Mouse (Mus musculus) megakaryocyte-erythroid progenitor cell, adult 5-6 weeks (primary cell): Measurements from ENCODE around the gene Cnot11. TPM values are rescaled to one million over a fixed set of nuclear protein-coding genes. Genes with fewer than 3 reads are reported as not detected.
A peak's percentile ranks its signal among the peaks of the same experiment; 100 is the strongest.
"Not testable (repeated sequence)": the region's sequence is repeated elsewhere in the genome, so short reads cannot be mapped to it uniquely, and the experiment has no call there.

Experiments
- ATAC-seq: replicated peaks from 2 replicates; pipeline ENCODE4 v1.8.0; 2016; ENCODE audit warnings: mild to moderate bottlenecking, inconsistent platforms; ENCODE audit not compliant: severe bottlenecking, poor library complexity, low FRiP score, low TSS enrichment
- total RNA-seq, 2 experiments: library from RNA; stranded (forward) in 1 of 2; stranded (reverse) in 1 of 2; fragments of 200-1000, 215-1000 nt in 1 of 2; fragments of >200 nt in 1 of 2; fragmentation: Nextera tagmentation in 1 of 2; gene quantifications; 2 replicates each; pipeline ENCODE4 v1.2.3; 2014 to 2017

Cnot11 gene
- total RNA-seq, 2 experiments from 2014 or later, result 25.9 to 28.9 TPM

DNA sequence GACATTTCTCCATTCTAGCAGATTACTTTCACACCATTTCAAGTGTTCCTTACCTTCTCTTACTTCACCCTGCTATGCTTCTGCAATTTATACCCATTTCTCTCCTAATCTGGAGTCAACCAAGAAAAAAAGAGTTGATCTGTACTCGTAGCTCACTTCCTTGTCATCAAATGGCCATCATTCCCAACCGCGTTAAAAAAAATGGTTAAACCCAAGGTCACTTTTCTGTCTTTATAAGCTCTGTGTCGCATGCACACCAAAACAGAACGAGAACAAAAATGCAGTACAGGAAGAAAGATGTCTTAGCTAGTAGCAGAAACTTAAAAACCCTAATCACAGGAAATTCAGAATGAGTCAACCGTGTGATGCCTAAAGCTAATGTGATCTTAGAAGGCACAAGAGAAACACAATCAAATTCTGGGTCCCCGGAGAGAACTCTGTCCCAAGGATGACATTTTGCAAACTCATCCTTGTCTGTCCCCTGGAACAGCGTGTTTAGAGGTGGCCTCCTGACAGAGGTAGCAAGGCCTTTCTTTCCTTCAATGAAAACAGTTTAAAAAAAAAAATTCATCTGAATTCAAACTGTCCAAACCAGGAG lies 41.1 kb downstream of the Cnot11 start:
- no peak for ATAC-seq

DNA sequence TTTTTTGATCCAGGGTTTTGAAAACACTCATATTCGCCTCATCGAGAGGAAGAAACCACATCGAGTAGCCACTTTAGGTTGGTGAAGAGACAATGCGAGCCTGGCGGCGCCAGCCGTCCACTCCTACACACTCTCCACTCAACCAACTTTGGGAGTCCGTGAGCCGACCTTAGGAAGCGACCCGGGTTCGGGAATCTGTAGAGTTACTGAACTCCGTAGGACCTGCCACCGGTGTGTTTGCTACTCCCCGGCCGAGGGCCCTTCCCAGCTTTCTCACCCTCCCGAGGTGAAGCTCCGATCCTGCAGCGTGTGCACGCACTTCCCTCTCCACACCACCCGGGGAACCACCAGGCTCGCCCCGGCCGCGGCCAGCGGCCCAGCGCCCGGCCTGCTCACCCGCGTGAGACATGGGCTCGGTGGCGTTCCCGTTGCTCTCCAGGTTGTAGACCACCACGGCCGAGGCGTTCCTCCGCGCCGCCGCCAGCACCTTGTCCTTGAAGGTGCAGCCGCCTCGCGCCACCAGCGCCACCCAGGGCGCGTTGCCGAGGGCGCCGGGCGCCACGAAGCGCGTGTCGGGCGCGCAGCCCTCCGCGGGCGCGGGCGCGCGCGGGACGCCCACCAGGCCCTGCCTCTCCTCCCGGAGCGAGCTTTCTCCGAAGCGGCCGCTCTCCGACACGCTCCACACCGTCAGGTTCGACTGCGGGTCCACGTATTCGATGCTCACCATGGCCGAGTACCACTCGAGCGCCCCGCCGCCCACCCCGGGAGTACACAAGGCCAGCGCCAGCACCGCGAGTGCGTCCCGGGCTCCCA lies 41.8 kb downstream of the Cnot11 start:
- ATAC-seq, result peak; percentile 38

DNA sequence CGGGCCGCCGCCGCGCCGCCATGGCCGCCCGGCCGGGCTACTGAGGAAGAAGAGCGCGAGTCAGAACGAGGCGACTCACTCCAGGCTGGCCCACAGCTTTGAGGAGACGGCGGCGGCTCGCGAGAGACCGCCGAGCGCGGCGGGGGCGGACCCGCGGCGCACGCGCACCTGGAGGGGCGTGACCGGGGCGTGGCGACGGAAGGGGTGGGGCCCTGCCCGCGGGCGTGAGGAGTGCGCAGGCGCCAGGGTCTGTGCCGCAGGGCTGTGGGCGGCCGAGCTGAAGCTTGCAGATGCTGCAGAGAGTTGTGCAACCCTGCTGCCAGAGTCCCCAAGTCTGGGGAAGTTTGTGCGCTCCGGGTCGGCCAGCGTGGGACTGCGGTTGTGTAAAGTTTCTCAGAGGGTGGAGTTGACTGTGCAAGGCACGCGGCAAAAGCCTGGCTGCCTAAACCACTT lies 42.5 kb downstream of the Cnot11 start, which contains the start of gene Rnf149:
Rnf149 (minus strand) TSS at position 153 of the 453 bp plus-strand sequence.
- ATAC-seq, result peak; percentile 90

DNA sequence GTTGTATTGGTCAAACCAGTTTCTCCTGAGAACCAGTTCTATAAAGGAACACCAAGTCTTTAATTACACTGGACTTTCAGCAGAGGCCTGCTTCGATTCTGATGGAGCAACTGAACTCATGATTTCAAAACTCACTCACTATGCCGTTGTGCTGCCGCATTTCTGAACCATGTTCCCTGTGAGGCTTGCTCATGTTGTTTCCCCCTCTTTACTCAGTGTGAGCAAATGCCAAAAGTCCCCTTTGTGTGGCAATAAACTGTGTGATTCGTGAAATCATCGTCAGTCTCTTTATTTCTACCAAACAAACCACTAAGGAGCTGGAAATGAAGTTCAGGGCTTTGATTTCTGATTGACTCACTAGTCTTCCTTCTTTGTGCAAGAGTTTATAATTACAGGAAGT lies 43.7 kb downstream of the Cnot11 start:
- ATAC-seq, result no peak

DNA sequence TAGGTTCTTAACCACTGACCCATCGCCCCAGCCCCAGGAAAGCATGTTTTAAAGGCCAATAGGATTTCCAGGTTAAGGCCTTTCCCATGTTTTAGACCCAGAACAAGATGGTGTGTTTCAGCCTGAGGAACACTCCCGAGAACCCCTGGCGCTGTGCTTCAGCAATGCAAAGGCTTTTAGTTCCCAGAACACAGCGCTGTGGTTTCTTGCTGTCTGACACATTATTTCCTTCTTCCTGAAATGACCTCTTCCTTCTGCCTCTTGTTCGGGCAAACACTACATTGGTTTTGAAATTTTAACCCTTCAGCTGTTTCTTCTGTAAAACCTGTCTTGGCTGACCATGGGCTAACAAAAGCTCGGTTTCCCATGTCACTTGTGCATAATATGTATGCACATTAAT lies 44.3 kb downstream of the Cnot11 start:
- no peak for ATAC-seq

DNA sequence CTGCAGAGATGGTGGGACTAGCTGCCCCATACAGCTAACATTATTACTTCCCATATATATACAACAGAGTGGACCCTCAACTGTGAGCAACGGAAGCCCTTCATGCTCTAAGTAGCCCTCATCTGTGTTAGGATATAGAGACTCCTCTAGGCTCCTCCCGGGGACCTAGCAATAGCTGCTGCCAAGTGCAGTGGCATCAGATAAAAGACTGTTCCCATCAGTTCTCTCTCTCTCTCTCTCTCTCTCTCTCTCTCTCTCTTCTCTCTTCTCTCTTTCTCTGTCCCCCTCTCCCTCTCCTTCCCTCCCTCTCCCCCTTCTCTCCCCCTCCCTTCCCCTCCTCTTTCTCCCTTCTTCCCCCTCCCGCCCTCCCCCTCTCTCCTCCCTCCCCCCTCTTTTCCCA lies 46.4 kb downstream of the Cnot11 start:
- no peak for ATAC-seq

DNA sequence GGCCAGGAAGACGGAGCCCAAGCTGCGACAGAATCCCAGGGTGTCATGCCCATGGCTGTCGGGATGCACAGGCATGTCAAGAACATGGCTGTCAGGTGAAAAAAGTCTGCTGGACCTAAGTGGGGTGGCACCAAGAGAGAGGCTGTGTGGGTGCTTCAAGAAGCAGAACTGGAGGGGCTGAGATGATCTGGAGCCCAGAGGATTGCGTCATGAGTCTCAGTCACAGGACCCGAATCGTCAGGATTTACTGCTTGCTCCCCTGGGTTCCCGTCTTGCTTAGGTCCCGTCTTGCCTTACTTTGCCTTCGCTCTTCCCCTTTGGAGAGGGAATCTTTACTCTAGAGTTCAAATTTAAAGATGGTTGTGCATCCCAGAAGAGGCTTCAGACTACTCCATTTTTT lies 48.4 kb downstream of the Cnot11 start:
- no peak for ATAC-seq

DNA sequence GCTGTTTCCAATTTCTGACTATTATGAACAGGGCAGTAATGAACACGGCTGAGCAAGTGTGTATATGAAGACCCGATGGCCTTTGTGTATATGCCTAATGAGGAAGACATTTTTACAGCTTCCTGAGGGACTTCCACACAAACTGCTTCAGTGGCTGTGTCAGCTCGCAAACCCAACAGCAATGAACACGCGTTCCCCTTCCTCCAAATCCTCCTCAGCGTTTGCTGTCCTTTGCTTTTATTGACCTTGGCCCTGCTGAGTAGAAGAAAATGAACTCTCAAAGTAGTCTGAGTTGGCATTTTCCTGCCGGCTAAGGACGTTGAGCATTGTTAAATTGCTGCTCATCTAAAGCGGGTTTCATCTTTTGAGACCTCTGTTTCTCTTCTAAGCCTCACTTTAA lies 50.6 kb downstream of the Cnot11 start:
- ATAC-seq, result no peak

DNA sequence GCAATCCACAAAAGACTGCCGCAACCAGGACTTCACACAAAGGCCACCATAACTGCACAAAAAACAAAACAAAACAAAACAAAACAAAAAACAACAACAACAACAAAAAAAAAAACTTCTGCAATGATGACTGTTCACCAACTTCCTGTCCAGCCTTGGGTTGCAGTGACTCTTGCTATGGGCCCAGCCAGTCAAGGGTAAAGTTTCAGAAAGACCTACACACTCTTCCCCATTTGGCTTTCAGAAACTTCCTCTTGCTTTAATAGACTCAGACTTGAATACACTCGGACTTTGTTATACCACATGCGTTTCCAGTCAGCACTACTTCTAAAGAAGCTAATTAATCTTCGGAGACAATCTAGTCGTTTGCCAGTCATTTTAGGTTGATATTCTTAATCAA lies 55.4 kb downstream of the Cnot11 start:
- no peak for ATAC-seq

DNA sequence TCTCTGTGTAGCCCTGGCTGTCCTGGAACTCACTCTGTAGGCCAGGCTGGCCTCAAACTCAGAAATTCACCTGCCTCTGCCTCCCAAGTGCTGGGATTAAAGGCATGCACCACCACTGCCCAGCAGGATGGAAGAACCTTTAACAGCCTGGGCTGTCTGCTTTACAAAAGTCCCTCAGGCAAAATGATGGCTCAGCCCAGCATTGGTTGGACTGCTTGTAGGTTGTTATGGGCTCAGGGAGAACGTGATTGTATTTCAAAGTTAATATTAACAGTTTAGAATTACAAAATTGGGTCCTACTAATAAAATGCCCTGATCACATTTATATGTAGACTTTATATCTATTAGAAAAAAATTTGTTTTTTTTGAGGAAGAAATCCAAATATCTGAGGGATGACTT lies 56.8 kb downstream of the Cnot11 start:
- not testable (repeated sequence) for ATAC-seq

DNA sequence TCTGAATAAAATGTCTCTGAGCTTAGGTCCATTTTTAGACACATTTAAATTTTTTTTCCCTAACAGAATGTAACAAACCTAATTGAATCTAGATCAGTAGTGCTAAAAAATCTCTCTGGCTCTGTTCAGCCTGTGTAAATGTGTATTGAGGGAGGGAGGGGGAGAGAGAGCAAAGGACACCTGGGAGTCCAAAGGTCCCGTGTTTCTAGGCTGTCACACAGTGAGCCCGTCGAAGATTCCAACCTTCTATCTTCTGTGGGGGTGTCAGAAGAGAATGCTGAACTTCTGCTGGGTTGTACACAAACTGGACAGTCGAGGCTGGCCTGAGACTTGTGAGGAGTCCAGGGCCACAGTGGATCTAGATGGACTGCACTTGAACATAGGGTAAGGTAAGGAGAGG lies 57.3 kb downstream of the Cnot11 start:
- ATAC-seq, result no peak

DNA sequence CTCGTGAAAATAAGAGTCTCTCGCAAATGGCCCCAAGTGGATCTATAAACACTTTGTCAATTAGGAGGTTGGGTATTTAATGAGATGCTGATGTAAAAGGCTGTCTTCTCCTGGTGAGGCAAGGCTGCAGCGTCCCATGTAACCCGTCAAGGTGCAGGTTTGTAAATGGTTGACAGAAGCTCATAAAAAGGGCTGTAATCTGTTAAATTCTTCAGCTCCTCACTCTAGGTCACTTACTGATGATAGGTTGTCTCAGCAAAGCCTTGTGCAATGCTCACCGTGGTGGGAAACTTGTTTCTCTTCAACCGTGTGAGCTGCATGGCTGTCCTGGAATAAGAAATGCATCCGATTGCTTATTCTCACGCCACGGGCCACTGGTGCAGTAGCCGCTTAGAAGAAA lies 59.0 kb downstream of the Cnot11 start:
- no peak for ATAC-seq

Other genes starting within 250 kb of the Cnot11 start
- gene Rpl31, start 167.2 kb upstream of the Cnot11 start, total RNA-seq (2014; fragmentation: Nextera tagmentation), result 2,763 and 2,797 TPM in 2 replicates
- 770 and 846 TPM in 2 replicates for gene Rpl31, start 167.2 kb upstream of the Cnot11 start, total RNA-seq (2017)
- 14.1 and 25.6 TPM in 2 replicates for gene Tbc1d8, start 56.2 kb upstream of the Cnot11 start, total RNA-seq (2014; fragmentation: Nextera tagmentation)
- gene Tbc1d8, start 56.2 kb upstream of the Cnot11 start, total RNA-seq (2017), result 4.9 and 13.1 TPM in 2 replicates
- 16.0 and 19.3 TPM in 2 replicates for gene Rnf149, start 42.4 kb downstream of the Cnot11 start, total RNA-seq (2014; fragmentation: Nextera tagmentation)
- gene Rnf149, start 42.4 kb downstream of the Cnot11 start, total RNA-seq (2017), result 20.9 and 28.0 TPM in 2 replicates
- not detected in 2 replicates for gene Creg2, start 116.5 kb downstream of the Cnot11 start, total RNA-seq (2014; fragmentation: Nextera tagmentation)
- not detected in 2 replicates for gene Creg2, start 116.5 kb downstream of the Cnot11 start, total RNA-seq (2017)
- not detected in 2 replicates for gene Rfx8, start 186.0 kb downstream of the Cnot11 start, total RNA-seq (2014; fragmentation: Nextera tagmentation)
- 0.65 TPM in 1 of 2 replicates, not detected in the other for gene Rfx8, start 186.0 kb downstream of the Cnot11 start, total RNA-seq (2017)